Mouse (Mus musculus) heart, embryonic 12.5 days (tissue): ENCODE data around the gene Zfp638. TPM values are rescaled to one million over a fixed set of nuclear protein-coding genes. Genes with fewer than 3 reads are reported as not detected.
"Not testable (repeated sequence)": the region's sequence is repeated elsewhere in the genome, so short reads cannot be mapped to it uniquely, and the experiment has no call there.

Experiments
- ATAC-seq: fragments of 200-750 bp; cut with Nextera tagmentation; 2 replicates; pipeline ENCODE4 v1.8.0; 2017; ENCODE audit warnings: moderate TSS enrichment, moderate library complexity; ENCODE audit not compliant: insufficient number of reproducible peaks, low FRiP score
- H3K27ac ChIP-seq: fragments of 300-500 bp; sonication (generic); 2 replicates; pipeline ENCODE4 v1.5.1; 2016; ENCODE audit warnings: mild to moderate bottlenecking, moderate library complexity; ENCODE audit not compliant: poor library complexity, severe bottlenecking
- H3K27me3 ChIP-seq: fragments of 300-500 bp; sonication (generic); replicated peaks from 2 replicates; pipeline ENCODE4 v1.6.1; 2016; ENCODE audit warnings: mild to moderate bottlenecking, moderate library complexity
- H3K36me3 ChIP-seq: fragments of 300-500 bp; sonication (generic); 2 replicates; pipeline ENCODE4 v1.6.1; 2016; ENCODE audit warnings: mild to moderate bottlenecking, moderate library complexity
- H3K4me1 ChIP-seq: fragments of 300-500 bp; sonication (generic); replicated peaks from 2 replicates; pipeline ENCODE4 v1.6.1; 2016; ENCODE audit warnings: mild to moderate bottlenecking
- H3K4me2 ChIP-seq: fragments of 300-500 bp; sonication (generic); 2 replicates; pipeline ENCODE4 v1.6.1; 2016; ENCODE audit warnings: mild to moderate bottlenecking, moderate library complexity
- H3K4me3 ChIP-seq: fragments of 300-500 bp; sonication (generic); 2 replicates; pipeline ENCODE4 v1.5.1; 2016; ENCODE audit warnings: mild to moderate bottlenecking
- H3K9ac ChIP-seq: fragments of 300-500 bp; sonication (generic); 2 replicates; pipeline ENCODE4 v1.6.1; 2016; ENCODE audit warnings: mild to moderate bottlenecking, moderate library complexity
- H3K9me3 ChIP-seq: fragments of 300-500 bp; sonication (generic); replicated peaks from 2 replicates; pipeline ENCODE4 v1.6.1; 2016; ENCODE audit warnings: mild to moderate bottlenecking, moderate library complexity
- WGBS: fragments of 180-500 bp; shearing (Covaris S2); methylation state at CpG from one replicate; pipeline ENCODE4 v1.1.7; 2016; 5-methylcytosine and 5-hydroxymethylcytosine counted together
- polyA plus RNA-seq: library from polyadenylated mRNA; unstranded; fragments of >200 nt; fragmentation: Nextera tagmentation; extraction: Ambion mirVana; gene quantifications from 2 replicates; pipeline ENCODE4 v1.2.1, GENCODE M21; 2016

Zfp638 gene
- 53.2 and 56.0 TPM in 2 replicates for polyA plus RNA-seq

DNA sequence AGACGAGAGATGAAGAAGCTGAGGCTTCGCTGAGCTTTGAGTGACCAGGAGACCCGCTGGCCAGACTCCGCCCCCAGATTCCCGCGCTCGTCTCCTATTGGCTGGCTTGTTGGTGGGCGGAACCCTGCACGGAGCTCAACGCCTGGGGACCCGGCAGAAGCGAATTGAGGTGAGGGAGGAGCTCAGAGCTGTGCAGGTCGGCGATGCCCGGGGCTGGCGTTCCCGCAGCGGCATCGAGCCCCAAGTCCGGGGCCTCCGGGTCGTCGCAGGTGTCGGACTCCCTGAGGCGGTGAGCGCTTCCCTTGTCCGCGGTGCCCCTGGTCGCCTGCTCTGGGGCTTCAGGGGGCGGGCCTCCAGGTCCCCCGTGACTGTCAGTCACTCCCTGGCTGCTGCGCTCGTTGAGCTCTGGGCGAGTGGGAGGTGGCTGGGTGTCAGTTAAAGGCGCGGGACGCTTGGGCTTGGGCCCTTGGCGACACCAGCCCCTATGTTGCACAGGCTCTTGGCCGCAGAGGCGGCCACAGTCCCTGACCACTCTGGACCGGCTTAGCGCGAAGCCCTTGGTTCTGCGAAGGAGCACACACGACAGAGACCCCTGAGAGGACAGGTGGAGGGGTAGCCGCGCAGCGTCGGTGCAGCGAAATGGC lies at the start of gene Zfp638:
Zfp638 (plus strand) TSS at position 156 of the 644 bp plus-strand sequence.
- no peaks in the 10 kb centered on the region for H3K27me3 ChIP-seq
- no peaks in the 10 kb centered on the region for H3K36me3 ChIP-seq
- under 1% methylated on average over 50 of the region's 50 CpGs for WGBS
- peaks cover 10% of the 10 kb centered on the region for H3K4me1 ChIP-seq
- peak within 1 kb of the TSS; percentile 71 for H3K9ac ChIP-seq
- H3K4me2 ChIP-seq = peak within 1 kb of the TSS; percentile 85
- H3K9me3 ChIP-seq = no peaks in the 10 kb centered on the region
- peak within 1 kb of the TSS; percentile 65 for H3K27ac ChIP-seq
- peak within 1 kb of the TSS; percentile 56 for H3K4me3 ChIP-seq
- ATAC-seq = peak; percentile 93

DNA sequence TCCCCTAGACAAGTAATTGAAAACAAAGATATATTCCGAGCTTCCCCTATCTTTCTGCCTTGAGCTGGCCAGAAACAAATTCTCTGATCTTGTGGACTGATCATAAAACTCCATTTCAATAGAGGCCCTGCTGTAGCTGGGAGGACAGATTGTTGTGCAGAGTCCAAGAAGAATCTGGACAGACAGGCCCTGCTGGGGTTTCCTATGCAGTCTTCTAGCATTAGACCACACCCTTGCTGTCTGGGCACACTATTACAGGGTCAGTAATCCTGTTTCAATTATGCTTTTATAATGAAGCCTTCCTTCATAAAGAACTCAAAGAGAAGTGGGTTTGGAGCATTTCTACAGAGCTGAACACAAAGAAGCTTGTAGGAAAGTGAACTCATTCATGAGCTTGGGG lies 47.9 kb upstream of the Zfp638 start:
- H3K4me1 ChIP-seq = peaks cover 13% of the 10 kb centered on the region; the same call in 1 of the 2 replicates
- no peak overlapping the region for H3K4me2 ChIP-seq
- WGBS = 68% methylated on average over 1 of the region's 1 CpGs
- no peak overlapping the region for H3K9ac ChIP-seq
- no peak overlapping the region for H3K4me3 ChIP-seq
- no peak for ATAC-seq
- H3K27ac ChIP-seq = no peak overlapping the region
- no peaks in the 10 kb centered on the region for H3K27me3 ChIP-seq
- 0 out of 2 replicates have a peak, but pooled peaks cover 7% of the 10 kb centered on the region for H3K9me3 ChIP-seq
- H3K36me3 ChIP-seq = peaks cover 12% of the 10 kb centered on the region

DNA sequence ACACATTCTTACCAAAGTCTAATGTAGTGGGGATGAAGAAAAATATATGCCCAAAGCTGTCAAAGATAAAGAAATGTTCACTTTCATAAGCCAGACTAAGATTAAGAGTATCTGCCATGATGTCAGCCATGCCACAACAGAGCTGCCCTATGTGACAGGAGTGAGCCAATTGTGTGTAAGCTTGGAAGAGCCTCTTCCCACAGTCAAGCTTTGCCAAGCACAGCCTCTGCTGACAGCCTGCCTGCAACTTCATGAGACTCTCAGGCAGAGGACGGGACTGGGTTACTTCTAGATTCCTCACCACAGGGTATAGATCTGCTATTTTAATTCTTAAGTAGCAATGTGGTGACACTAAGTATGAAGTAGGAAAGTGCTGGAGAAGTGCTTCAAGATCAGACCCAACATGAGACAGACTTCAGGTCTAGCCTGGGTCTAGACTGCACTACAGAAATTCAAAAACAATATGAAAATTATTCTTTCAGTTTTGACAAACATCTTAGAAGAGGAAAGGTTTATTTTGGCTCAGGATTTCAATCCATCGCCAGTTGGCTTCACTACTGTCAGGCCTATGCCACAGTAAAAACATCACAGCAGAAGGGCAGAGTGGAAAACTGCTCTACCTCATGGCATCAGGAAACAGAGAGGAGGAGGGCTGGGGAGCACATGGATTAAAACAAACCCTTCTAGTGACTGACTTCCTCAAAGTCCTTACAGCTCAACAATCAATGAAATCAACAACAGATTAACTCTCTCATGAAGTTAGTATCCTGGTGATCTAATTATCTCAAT lies 46.0 kb upstream of the Zfp638 start:
- 65% methylated on average over 2 of the region's 2 CpGs for WGBS
- H3K36me3 ChIP-seq = 0 out of 2 replicates have a peak, but pooled peaks cover 3% of the 10 kb centered on the region
- H3K27ac ChIP-seq = no peak overlapping the region
- H3K4me3 ChIP-seq = no peak overlapping the region
- no peak for ATAC-seq
- no peak overlapping the region for H3K9ac ChIP-seq
- no peak overlapping the region for H3K4me2 ChIP-seq
- 0 out of 2 replicates have a peak, but pooled peaks cover 5% of the 10 kb centered on the region for H3K9me3 ChIP-seq
- H3K4me1 ChIP-seq = peaks cover 13% of the 10 kb centered on the region; the same call in 1 of the 2 replicates
- H3K27me3 ChIP-seq = no peaks in the 10 kb centered on the region

DNA sequence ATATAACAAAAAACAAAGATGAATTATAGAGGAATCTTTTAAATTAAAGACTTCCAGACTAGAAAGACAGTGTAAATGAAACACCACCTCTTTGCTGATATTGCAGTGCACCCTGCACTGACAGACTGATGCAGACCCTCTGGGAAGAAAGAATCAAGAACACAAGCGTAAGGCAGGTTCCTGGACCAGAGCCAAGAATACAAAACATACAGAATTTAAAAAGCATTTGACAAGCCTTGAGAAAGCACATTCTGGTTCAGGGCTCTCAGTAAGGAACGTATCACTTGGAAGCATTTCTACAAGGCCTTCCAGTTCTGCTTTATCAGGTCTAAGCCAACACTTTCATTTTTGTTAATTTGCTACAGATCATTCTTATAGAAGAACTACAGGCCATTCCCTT lies 45.1 kb upstream of the Zfp638 start:
- Histone ChIP-seq H3K36me3 (0 out of 2 replicates have a peak, but pooled peaks cover 2% of the 10 kb centered on the region), H3K9me3 (0 out of 2 replicates have a peak, but pooled peaks cover 4% of the 10 kb centered on the region), H3K27ac (no peak overlapping the region), H3K27me3 (no peaks in the 10 kb centered on the region), H3K4me1 (peaks cover 13% of the 10 kb centered on the region; the same call in 1 of the 2 replicates), H3K4me2 (no peak overlapping the region), H3K4me3 (no peak overlapping the region), H3K9ac (no peak overlapping the region)
- 37% methylated on average over 2 of the region's 2 CpGs for WGBS
- ATAC-seq = no peak

DNA sequence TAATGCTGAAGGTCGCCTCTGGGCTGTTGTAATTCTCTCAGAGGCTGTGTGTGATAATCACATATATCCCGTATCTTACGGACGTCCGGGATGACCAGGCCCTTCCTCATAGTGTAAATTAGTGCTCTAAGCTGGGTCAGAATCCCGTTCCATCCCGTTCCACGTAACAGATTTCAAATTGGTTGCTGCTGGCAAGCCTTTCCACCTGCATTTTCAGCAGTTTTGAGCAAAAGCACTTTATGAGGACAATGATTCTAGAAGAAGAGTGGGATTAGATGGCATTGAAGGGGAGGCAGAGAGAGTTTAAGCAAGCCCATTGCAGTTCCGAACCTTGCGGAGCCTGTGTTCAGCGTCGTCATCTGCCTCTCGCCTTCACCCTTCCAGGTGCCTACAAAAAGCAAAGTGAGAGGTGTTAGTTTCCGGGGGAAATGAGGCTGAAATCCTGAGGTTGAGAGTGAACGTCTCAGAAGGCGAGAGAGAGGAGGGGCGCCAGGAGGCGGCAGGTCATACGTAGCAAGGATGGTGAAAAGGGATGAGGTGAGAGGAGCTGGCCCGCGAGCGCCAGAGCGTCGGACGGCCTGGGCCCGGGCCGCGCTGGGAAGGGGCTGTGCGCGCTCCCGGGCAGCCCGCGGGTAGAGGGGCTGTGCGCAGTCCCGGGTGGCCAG lies 35.8 kb upstream of the Zfp638 start:
- Histone ChIP-seq H3K9ac (peak overlapping the region; percentile 74), H3K4me1 (peaks cover 4% of the 10 kb centered on the region; the same call in 1 of the 2 replicates), H3K4me2 (peak overlapping the region; percentile 85), H3K9me3 (no peaks in the 10 kb centered on the region), H3K4me3 (peak overlapping the region; percentile 72), H3K36me3 (0 out of 2 replicates have a peak, but pooled peaks cover 3% of the 10 kb centered on the region), H3K27me3 (no peaks in the 10 kb centered on the region), H3K27ac (peak overlapping the region; percentile 55)
- no peak; the same call in 1 of the 2 replicates for ATAC-seq
- 2% methylated on average over 31 of the region's 35 CpGs for WGBS

DNA sequence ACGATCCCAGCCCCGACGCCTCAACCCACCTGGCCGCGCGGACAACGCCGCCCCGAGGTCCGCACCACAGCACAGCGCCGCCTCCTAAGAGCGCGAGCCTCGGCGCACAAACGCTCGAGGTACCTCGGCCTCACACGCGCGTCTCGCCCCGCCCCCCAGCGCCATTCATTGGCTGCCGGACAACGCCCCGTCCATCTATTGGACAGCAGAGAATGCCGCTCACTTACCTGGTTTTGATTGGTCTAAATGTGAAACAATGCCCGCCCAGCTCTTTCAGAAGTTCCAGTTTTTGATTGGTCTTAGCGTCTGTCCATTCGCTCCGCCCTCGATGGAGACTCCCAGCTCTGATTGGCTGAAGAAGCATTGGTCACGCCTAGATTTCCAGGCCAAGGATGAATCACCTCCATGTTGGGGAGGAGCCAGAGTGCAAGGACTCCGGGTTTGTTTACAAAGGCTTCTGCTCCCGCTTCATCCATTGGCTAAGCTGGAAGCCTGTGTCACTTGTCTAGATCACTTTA lies 35.2 kb upstream of the Zfp638 start, which contains the start of gene Paip2b:
Paip2b (minus strand) TSS at position 136 of the 518 bp plus-strand sequence.
- Histone ChIP-seq H3K4me3 (peak within 1 kb of the TSS; percentile 72), H3K36me3 (0 out of 2 replicates have a peak, but pooled peaks cover 3% of the 10 kb centered on the region), H3K4me2 (peak within 1 kb of the TSS; percentile 85), H3K27ac (peak within 1 kb of the TSS; percentile 55), H3K27me3 (no peaks in the 10 kb centered on the region), H3K9ac (peak within 1 kb of the TSS; percentile 74), H3K4me1 (peaks cover 4% of the 10 kb centered on the region; the same call in 1 of the 2 replicates), H3K9me3 (no peaks in the 10 kb centered on the region)
- ATAC-seq = peak; percentile 99
- WGBS = under 1% methylated on average over 37 of the region's 37 CpGs

DNA sequence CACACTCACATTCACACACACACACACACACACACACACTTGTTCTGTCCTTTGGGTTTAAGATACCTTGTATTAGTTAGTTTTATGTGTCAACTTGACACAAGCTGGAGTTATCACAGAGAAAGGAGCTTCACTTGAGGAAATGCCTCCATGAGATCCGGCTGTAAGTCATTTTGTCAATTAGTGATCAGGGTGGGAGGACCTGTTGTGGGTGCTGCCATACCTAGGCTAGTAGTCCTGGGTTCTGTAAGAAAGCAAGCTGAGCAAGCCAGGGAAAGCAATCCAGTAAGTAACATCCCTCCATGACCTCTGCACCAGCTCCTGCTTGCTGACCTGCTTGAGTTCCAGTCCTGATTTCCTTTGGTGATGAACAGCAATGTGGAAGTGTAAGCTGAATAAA lies 34.5 kb upstream of the Zfp638 start:
- not testable (repeated sequence) for H3K9ac ChIP-seq, ATAC-seq
- peak overlapping the region; percentile 32; the same call in 1 of the 2 replicates for H3K4me3 ChIP-seq

DNA sequence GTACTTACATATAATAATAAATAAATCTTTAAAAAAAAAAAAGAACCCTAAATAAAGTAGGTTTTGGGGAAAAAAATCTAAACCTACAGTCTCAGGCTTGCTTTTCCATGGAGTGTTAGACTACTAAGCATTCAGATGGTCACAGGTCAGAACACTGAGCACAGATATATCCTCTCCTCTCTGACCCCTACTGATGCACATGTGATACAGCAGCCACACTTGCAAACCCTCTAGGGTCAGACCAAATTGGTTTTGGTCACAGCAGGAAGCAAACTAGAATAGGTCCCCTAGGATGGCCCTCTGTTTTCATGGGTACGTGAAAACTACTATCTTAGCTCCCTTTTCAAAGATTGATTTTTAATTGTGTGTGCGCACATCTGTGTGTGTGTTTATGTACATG lies 30.1 kb upstream of the Zfp638 start:
- Histone ChIP-seq H3K9me3 (no peaks in the 10 kb centered on the region), H3K27ac (no peak overlapping the region), H3K4me2 (no peak overlapping the region), H3K4me3 (no peak overlapping the region), H3K36me3 (no peaks in the 10 kb centered on the region), H3K27me3 (no peaks in the 10 kb centered on the region), H3K4me1 (no peaks in the 10 kb centered on the region), H3K9ac (no peak overlapping the region)
- no peak for ATAC-seq
- WGBS = 84% methylated on average over 2 of the region's 2 CpGs

More for the DNA sequence above, 34.5 kb upstream of the Zfp638 start:
- H3K4me1 ChIP-seq, H3K9me3 ChIP-seq, H3K36me3 ChIP-seq, H3K27me3 ChIP-seq, H3K27ac ChIP-seq: not testable (repeated sequence)
- WGBS = 56% methylated on average over 1 of the region's 1 CpGs
- peak overlapping the region; percentile 58 for H3K4me2 ChIP-seq

DNA sequence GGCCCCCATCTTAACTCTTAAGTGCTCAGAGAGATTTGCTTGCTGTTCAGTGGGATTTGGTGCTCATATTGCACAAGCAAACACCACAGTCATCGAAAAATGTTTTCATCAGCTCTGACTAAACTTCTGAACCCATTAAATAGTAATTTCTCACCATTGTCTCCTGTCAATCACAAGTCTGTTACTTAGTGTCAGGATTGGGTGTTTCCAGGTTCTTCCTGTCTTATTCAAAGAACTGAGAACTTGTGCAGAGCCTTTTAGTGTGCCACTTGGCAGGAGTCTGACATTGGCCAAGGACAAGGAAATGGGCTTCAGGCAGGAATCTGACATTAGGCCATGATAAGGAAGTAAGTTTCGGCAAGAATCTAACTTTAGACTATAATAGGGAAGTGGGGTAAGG lies 28.9 kb upstream of the Zfp638 start:
- no peak for ATAC-seq

DNA sequence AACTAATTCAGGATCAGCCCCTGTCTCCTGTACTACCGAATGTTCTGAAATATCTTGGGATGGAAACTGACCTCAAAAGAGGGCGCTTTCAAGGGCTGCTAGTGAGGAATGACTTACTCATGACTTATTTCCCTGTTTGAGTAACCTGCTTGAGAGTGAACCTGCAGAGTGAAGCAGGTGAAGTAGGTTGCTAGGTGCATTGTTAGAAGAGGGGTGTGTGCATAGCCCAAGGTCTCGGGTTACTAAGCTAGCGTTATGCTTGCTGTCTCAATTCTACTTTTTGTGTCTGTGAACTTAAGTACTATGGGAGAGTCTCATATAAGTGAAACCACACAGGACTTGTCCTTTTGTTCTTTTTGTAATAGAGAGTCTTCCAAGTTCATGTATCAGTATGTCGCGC lies 26.8 kb upstream of the Zfp638 start:
- no peaks in the 10 kb centered on the region for H3K27me3 ChIP-seq
- no peak overlapping the region for H3K9ac ChIP-seq
- no peaks in the 10 kb centered on the region for H3K36me3 ChIP-seq
- H3K4me3 ChIP-seq = no peak overlapping the region
- 81% methylated on average over 6 of the region's 6 CpGs for WGBS
- ATAC-seq = no peak
- H3K27ac ChIP-seq = no peak overlapping the region
- H3K9me3 ChIP-seq = no peaks in the 10 kb centered on the region
- H3K4me2 ChIP-seq = no peak overlapping the region
- H3K4me1 ChIP-seq = no peaks in the 10 kb centered on the region

More for the DNA sequence above, 28.9 kb upstream of the Zfp638 start:
- H3K9ac ChIP-seq = no peak overlapping the region
- no peaks in the 10 kb centered on the region for H3K4me1 ChIP-seq
- no peaks in the 10 kb centered on the region for H3K9me3 ChIP-seq
- 56% methylated on average over 2 of the region's 2 CpGs for WGBS
- no peak overlapping the region for H3K4me3 ChIP-seq
- H3K36me3 ChIP-seq = no peaks in the 10 kb centered on the region
- H3K27ac ChIP-seq = no peak overlapping the region
- H3K27me3 ChIP-seq = no peaks in the 10 kb centered on the region
- no peak overlapping the region for H3K4me2 ChIP-seq
